Mouse (Mus musculus) embryo, embryonic 9.5 days (tissue): ENCODE data around the gene Ephb1.
A peak's percentile ranks its signal among the peaks of the same experiment; 100 is the strongest.

Experiments used
- DNase-seq: peaks from one replicate; pipeline ENCODE4 v3.0.0-alpha.2; 2017; ENCODE audit errors: extremely low spot score

Ephb1 gene

DNA sequence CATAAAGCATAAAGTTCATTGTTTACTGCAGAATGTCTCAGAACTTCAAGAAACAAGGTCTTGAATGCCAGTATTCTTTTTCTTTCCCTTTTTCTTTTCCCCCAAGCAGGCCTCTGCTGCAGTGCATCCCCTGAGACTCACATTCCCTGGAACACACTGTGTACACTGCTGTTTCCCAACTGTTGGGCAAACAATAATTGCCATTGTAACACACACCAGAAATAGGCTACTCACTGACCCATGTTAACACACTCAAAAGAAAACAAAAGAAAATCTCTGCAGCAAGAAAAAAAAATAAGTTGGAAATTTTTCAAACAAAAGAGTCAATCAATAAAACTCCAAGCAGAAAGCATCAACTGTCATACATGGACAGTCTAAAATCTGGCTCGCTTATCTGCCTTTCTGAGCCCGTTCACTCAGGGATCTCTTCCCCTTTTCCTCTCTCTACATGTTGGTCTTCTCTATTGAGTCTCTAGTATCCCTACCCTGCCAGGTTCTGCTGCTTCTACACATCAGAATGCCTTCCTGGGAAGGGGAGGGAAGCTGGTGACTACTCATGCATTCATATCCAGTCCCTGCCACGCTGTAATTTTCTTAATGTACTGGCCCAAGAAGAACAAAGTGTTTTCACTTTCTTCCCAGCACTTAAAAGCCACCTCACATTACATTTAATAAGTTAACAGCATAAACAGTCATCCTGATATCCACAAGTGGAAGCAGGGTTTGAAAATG lies 285.2 kb downstream of the Ephb1 start:
- DNase-seq = no peak

DNA sequence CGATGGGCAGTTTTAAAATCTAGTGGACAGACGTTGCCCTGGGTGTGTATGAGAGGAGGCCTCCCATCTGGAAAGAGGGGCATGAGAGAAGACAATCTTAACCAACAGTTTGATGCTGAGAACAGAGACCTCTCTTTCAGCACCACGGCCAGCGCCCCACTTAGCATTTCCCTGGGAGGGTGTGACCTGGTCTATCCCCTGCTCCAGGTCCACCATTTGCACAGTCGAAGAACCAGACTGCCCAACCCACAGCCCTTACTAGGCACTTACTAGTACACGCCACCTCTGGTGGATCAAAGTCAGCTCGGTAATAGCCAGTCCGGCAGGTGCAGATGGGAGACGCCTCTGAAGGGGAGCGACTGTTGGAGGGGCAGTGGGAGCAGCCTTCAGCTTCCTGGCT lies 287.9 kb downstream of the Ephb1 start:
- peak; percentile 58 for DNase-seq

DNA sequence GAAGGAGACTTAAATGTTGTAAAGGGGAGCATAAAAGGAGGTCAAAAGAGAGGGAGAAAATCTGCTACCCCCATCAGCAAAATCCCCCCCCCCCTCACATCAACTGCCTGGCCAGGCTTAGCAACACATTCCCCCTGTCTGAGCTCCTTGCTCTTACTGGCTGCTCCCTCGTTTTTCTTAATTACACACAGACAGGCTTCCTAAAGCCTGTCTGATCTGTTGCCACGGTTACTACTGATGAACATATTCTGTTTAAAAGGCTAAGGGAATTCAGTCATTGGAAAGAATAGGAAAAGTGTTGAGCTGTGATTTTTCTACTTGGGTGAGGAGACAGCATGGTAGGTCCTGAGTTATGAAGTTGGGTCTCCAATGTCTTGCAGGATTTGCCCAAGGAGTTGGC lies 308.6 kb downstream of the Ephb1 start:
- peak; percentile 3 for DNase-seq

DNA sequence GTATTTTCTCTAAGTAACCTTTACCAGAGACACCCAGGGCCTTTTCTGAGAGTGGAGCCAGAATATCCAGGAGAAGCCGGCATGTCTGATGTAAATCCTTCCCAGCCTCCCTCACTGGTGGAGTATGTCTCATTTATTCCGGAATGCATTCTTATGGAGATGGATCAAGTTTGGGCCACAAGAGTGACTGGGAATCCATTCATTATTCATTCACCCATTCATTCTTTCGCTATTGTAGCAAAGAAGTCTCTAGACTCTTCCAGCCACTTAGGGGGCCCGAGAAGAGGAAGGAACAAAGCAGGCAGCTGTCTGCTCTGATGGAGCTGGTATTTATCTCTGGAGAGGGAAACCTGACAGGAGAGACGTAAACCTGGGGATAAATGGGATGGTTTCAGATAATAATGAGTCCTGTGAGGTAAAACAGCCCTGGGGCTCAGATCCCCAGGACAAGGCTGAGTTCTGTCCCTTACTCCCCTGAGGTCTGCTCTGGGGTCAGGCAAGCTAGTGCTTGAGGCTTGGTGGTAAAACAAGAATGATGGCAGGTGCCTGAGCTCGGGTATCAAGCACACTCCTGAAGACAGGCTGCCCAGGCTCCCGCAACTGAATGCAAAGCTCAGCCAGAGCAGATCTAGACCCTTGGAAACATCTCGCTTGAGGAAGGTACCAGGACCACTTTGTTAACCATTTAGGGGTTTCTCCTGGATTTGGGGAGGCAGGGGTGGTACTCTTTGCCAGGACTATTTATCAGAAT lies 309.2 kb downstream of the Ephb1 start:
- peak; percentile 10 for DNase-seq

DNA sequence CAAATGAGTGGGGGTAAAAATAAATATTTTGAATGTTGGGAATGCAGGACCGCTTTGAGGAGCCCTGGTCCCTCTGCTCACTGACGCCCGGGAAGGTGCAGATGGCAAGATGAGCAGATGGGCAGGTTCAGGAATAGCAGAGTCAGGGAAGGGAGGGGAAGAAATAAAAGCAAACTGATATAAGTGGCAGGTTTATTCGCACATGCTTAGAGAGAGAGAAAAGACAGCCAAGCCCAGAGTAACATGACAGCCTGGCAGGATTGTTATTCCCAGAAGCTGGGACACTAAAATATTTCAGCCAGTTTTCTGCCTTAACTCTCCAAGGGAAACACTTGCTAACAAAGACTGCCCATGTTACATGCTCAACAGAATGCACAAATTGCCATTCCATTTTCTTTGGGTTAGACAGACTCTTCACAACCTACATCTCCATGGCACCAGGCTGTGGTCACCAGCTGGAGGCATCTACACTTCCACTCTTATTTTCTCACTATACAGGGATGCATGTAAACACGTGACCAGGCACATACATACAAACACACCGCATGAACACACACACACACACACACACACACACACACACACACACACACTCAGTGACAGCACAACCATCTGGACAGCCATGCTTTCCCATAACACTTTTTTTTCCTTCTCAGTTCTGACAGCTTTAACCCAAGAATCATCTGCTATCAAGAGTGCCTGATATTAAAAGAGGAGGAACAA lies 315.3 kb downstream of the Ephb1 start:
- no peak for DNase-seq

DNA sequence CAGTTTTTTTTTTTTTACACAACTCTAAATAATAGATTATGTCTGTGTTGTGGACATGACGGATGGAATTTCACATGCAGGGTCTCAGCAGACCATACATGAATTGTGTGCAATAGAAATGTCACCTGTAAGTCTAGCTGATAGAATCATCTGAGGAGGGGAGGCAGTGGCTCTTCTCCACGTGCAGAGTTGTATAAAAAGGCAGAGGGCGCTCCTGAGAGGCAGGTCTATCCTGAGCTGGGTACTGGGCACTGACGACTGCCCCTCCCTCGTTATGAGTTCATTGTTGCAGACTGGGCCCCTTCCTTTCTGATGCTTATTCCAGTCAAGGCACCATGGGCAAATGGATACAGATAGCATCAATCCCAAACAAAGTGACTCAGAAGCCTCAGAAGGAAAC lies 318.4 kb downstream of the Ephb1 start:
- no peak for DNase-seq

DNA sequence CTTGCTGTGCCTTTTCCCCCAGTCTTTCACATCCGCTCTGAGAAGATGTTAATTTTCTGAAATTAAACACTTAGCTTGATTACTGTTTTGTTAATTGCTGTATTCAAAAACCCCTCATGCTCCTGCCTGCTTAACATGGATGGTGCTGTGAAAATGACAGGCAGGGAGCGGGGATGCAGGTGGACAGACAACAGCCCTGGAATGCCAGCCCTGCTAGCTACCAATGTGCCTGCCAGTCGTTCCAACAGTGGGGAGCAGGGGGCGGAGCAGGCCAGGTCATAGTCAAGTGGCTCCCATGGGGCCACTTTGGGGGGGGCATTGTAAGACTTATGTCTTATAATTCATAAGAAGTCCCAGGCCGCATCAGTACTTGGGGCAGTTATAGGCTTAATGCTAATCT lies 321.3 kb downstream of the Ephb1 start:
- no peak for DNase-seq

DNA sequence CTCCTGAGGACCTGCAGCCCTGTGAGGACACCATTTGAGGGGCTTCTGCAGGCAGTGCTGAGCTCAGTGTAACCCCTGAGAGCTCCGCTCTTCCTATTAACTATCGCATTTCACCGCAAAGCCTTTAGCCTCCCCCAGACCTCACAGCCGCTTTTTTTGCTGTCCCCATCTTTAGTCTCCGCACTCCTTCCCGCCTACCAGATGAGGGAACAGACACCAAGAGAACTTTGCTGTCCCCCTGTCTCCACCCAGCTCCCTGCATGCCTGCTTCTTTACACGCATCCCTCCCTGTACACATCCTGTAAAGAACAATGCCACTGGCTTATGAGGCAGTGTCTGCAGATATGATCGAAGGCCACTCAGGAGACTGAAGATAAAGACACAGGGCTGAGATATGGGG lies 322.1 kb downstream of the Ephb1 start:
- no peak for DNase-seq

DNA sequence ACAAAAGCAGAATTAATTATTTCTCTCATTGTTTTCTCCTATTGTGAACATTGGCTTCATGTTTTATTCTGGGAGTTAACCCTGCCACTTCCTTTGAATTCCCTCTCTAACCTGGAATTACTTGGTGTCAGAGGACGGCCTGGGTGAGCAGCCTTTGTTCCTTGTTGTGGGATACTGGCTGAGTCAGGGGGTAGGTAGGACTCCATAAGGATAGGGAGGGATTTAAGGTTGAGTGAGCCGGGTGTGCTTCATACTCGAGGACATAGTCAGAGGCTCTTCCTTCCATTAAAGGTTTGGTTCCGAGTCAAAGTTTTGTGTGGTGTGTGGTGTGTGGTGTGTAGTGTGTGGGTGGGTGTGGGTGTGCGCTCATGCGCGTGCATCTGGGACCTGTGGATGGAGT lies 324.8 kb downstream of the Ephb1 start:
- DNase-seq = no peak

DNA sequence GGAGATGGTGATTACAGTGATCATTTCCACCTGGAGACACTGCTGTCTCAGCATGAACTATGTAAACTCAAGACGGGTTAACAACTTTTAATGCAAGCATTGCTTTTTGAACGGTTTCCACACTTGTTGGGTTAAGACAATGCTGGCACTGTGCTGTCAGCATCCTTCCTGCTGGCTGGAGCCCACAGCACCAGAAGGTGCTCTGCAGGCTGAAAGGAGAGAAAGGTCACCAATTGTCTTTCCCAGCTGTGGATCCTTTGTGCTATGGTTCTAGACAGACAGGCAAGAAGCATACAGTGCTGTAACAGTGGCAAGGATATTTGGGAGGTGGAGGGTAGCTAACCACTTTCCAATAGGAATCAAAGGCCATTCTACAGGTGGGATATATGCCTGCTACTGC lies 328.4 kb downstream of the Ephb1 start:
- no peak for DNase-seq

DNA sequence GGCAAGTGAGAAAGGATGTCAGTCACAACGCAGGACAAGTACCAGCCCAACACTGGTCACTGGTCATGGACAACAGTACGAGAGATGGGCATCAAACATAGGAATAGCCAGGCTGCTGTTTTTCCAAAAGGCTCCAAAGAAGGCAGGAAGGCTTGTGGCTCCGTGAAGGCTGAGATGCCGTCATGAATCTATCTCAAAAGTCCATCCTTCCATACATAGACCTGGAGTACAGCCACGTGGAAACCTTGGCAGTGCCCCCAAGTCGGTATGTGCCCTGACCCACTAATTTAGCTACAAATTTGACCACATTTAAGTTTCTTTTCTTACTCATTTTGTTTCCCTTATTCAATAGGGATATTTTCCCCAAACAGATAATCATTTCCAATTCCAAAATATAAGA lies 329.4 kb downstream of the Ephb1 start:
- DNase-seq = no peak

DNA sequence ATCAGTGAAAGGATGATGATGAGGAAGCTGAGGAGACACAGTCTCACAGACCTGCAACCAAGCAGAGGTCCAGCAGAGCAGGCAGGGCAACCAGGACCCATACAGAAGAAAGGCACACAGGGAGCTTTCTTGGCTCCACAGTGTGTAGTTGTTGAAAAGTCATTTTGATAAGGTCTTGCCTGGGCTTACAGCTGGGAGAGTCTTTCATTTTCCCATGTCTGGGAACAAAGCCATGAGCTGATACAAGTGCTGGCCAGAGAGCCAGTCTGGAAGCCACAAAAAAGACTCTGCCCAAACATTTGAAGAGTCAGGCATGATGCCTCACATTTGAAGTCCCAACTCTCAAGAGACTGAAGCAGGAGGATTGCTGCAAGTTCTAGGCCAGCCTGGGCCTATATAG lies 339.0 kb downstream of the Ephb1 start:
- no peak for DNase-seq

DNA sequence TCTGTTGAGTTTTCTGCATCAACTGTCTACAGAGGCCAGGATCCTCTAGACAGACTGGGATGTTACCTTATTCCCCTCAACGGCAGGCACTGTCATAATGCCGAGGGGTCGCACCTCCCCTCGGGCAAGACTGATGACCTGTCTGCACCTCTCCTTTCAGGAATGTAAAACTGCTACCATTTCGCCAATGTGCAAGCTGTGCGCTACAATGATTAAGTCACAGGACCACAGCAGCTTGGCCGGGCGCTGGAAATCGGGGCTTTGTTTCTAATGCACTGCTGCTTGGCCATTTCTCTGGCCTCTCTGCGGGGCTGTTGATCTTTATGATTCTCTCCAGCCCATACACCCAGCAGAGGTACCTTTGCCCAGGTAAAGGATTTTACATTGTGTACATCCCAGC lies 346.8 kb downstream of the Ephb1 start:
- DNase-seq = no peak

DNA sequence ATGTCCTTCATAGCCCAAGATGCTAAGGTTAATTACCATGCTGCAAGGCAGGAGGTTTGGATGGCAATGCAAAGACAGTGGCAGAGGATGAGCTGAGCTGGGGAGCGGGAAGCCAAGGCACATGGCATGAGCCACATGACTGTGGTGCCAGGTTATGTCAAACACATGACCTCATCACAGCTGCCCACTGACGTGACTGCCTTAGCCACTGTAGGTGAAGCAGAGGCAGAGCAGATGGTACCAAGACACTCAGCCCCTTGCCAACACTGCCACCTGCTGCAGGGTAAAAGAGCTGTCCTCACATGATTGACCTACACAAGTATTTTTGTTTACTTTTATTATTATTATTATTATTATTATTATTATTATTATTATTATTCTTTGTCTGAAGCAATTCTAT lies 348.0 kb downstream of the Ephb1 start:
- DNase-seq = no peak

DNA sequence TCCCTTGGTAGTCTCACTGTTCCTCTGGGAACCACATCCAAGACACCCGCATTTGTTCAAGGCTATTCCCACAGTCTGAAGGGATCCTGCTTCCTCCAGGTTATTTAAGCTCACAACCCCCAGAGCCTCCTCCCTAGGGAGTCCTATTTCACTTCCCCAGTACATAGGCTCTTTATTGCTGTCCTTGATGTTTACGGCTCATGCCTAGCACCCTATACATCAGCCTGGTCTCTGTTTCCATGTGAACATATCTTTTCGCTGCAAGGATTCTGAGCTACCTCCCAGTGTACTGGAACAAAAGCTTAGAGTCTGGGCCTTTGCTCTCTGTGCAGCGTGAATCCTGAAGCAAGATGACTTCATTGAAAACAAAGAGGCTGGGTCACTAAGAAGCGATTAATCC lies 351.6 kb downstream of the Ephb1 start:
- no peak for DNase-seq

DNA sequence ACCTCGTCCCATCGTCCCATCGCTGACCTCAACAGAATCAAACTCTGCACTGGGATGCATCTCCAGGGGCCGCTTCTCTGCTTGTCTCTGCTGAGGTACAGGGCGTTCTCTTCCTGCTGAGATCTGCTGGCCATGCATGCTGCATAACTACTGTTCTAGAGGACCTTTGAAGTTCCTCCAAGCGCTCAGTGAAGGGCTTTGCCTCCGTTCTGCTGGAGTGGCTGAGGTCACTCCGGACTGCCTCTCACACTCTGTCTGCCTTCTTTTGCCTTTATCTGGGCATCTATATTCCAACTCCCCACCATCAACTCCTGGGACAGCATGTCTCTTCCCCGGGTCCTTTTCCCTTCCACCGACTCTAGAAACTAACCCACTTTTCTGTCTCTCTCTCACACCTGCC lies 352.3 kb downstream of the Ephb1 start:
- no peak for DNase-seq

DNA sequence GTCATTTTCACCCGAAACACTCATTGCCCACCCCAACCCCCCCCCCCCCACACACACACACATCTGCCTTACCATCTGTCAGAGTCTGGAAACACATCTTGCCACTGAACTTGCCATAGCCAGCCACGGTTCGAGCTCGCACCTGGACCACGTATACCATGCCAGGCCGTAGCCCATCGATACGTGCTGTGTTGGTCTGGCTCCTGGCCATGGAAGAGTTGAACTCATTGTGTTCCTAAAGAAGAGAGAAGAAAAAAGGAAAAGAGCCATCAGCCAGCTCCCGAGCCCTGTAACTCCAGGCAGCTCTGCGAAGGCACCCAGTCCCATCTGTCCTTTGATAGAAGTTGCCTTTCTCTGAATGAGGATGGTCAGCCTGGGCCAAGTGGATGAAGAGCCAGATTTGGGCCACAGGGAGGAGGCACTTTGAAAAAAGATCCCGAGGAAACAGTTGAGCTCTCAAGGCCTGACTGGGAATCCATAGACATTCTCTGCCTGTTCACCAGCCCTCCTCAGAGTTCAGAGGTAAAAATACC lies 352.8 kb downstream of the Ephb1 start:
- no peak for DNase-seq

DNA sequence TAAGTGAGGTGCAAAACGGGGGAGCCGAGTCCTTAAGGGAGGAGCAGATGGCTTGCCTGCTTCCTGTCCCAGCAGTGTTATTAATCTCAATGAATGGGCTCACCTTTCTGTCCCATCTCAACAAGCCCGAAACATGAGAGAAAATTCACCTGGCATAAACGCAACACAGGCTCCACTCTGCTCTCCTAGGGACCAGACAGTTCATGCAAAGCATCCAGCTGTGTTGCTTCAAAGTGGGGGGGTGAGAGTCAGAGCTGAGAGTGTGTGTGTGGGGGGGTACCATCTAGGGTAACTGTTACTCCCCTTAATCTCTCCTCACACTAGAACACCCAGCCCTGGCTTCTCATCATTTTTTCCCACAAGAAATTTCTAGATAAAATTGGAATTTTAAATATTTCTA lies 354.8 kb downstream of the Ephb1 start:
- no peak for DNase-seq

DNA sequence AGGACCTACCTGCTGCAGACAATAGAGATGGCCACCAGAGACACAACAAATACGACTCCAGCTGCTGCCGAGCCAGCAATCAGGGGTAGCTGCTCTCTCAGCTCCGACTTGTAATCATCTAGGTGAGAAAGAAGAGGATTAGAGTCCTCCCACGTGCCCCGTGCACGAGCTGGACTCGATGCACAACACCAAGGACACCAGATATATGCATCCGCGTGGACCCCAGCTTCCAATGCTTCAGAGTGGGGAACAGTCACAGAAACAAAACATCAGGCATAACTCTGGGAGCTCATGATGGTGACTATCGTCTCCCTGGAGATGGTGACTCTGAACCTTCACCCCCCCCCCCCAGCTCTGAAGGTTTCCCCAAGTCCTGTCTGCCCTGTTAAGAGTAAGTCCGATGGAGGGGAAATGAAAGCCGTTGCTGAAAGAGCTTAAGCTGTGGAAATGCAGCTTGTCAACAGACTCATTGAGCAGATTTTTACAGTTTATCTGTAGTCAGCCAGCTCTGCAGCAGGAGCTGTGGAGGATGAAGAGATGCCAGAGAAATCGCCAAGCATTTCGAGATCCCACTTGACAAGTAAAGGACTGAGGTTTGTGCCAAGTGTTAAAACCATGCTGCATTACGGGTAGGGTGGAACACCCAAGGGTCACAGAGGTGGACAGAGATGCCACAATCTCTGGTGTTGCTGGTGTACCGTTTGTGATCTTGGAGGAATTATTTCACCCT lies 357.6 kb downstream of the Ephb1 start:
- DNase-seq = no peak

DNA sequence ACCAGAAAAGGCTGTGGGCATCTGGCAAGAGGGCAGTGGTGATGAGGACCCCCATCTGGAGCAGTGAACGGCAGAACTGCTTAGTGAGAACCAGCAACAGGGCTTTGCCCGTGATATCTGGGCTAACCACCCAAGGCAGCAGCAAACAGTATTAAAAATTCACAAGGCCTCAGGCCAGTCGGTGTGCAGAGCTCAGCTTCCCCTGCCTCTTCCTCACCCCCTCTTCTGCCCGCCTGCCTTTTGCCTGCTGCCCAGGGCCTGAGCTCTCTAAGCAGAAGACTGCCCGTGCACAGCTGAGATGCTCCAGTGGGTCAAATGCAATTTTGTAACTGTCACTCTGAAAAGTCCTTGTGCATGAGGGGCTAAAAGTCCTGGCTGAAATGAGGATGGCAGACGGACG lies 358.3 kb downstream of the Ephb1 start:
- no peak for DNase-seq

DNA sequence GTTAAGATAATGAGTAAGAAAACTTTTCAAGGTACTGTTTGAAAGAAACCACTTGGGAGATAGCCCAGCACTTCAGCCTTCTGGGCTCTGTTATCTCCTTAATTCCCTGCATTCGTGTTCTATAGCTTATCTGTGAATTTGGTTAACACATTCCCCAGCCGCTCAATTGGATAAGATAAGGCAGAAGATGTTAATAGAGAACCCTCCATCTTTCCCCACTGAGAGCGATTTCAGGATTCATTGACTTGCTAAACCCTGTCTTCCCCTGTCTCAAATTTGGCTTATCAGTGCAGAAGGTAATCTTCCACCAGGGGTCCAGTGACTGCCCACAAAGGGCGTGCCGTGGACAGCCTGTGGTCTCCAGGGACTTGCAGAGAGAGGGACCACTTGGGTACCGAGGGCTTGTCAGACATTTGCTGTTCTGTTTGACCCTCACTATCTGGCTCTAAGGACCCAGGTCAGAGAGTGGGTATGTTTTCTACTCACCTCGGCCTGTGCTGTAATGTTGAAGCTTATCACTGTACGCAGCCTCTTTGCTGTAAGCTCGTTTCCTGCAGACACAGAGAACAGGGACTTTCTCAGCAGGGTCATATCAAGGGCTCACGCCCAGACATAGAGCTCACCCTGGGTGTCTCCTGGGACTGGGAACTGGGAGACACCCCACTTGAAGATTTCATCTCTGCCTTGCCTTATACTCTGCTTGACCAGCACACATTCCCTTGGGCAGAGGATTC lies 358.9 kb downstream of the Ephb1 start:
- DNase-seq = no peak
